Mouse (Mus musculus) A20 (cell line): ENCODE measurements around the gene Zmiz1.

Experiments
- DNase-seq: peaks from one replicate; pipeline ENCODE4 v3.0.0-alpha.2; 2011; ENCODE audit warnings: low read depth, low spot score

Zmiz1 gene

GRCm38 (mm10) chr14:25489336-25490078, 30.5 kb downstream of the Zmiz1 start:
- no peak for DNase-seq

GRCm38 (mm10) chr14:25491961-25492360, 33.0 kb downstream of the Zmiz1 start:
- DNase-seq, result no peak

- DNase-seq, result no peak
Observed at GRCm38 (mm10) chr14:25492567-25493279, 33.7 kb downstream of the Zmiz1 start.

DNA sequence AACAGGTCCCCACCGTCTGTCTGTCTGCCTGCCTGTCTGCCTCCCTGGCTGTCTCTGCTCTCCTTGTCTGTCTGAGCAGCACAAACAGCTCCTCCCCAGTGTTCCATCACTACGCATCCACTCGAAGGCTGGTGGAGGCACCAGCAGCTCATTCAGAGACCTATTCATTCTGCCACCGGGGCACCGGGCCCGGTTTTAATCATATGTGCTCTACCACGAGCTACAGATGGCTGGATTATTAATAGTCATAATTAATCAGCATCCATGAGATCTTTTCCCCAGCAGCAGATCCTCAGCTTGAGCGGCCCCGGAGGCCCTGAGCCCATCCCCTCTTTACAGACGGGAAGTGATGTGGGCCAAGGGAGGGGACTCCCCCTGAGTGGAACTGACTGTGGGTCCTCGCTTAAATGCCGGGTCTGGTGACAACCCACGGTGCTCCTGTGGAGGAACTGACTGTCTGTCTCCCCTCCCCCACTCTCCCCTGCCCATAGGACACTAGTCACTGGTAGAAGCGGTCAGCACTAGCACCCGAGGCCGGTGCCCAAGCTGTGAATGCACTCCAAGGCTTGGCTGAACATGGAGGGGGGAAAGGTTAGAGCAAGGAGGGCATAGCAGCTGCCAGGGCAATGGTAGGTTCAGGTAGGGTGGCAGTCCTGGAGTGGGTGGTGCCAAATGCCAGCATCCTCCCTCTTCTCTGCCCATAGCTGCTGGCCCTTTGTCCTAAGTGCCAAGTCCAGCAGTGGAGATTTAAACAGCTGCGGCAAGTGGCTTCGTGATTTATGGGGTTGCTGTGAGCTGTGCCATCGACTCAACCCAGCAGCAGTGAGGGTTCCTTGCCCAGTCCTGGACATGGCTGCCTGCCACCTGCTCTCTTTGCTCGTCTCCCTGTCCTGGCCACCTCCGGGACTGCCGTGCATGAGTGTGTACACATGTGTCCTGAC, 34.6 kb downstream of the Zmiz1 start:
- no peak for DNase-seq

GRCm38 (mm10) chr14:25494778-25495177, 35.8 kb downstream of the Zmiz1 start:
- no peak for DNase-seq

- DNase-seq, result no peak
Observed at GRCm38 (mm10) chr14:25496116-25496515, 37.1 kb downstream of the Zmiz1 start.

- DNase-seq, result no peak
Observed at GRCm38 (mm10) chr14:25496989-25497388, 38.0 kb downstream of the Zmiz1 start.

DNA sequence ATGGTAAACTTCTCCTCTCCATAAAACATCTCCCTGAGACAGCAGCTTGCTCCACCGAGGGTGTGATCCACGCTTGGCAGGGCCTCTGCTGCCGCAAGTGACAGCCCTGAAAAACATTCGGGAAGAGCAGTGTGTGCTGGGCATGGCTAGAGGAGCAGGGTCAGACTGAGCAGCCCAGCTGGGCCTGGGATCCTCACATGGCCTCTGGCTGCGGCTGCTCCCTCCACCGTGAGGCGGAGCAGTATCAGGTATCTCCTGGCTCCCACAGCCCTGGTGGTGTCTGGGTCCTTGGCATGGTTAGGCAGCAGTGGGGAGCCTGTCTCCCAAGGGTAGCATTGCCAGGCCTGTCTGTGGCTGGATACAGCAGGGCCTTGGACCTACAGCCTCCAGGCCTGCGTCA, 38.6 kb downstream of the Zmiz1 start:
- DNase-seq, result no peak

DNA sequence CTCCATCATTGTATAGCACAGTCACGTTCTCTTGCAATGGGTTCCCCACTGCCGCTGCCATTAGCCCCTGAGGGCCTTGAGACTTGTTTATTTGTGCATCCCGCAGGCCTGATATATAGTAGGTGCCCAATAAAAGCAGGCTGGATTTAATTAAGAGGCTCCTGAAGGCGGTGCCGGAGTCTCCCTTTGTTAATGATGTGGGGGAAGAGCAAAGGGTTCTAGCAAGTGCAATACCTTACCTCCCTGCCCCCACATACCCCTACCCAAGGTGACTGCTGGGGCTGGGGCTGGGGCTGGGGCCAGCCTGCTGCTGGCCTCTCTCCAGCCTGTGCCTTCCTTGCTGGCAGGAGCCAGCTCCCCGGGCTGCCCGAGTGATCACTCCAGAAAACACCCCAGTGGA, 39.4 kb downstream of the Zmiz1 start:
- DNase-seq, result no peak

GRCm38 (mm10) chr14:25499526-25499925, 40.5 kb downstream of the Zmiz1 start:
- no peak for DNase-seq

GRCm38 (mm10) chr14:25500511-25501120, 41.6 kb downstream of the Zmiz1 start:
- no peak for DNase-seq

- no peak for DNase-seq
Observed at GRCm38 (mm10) chr14:25501481-25501880, 42.5 kb downstream of the Zmiz1 start.

DNA sequence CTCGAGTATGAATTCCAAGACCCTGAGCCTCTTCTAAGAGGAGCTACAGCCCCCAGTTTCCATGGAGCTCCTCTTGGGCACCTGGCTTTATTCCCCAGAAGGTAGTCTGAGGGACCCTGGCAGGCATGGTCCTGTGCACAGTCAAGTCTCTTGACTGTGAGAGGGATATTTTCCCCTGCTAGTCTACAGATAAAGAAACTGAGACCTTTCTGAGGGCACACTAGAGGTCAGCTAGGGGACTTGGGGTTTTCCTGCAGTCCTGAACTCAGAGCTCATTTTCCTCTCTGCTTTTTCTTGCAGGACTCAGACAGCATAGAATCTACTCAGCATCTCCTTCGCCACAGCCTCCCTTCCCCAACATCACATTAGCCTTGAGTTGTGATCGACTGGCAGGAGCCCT, 43.4 kb downstream of the Zmiz1 start:
- DNase-seq, result no peak

DNA sequence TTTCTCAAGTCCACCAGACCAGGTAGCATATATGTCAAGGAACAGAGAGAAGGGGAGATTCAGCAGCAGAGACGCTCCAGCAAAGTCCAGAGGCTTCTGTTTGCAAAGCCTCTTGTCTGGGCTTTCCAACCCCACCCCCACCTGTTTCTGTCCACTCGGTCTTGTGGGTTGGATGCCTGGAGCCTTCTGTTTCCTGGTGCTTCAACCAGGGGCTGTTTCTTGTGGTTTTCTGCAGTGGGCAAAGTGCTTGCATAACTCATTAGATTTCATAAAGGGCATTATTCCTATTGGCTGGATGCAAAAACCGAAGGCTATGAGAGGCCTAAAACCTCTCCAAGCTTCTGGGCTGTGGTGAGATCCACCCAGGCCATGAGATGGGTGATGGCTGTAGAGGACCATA, 45.3 kb downstream of the Zmiz1 start:
- no peak for DNase-seq

DNA sequence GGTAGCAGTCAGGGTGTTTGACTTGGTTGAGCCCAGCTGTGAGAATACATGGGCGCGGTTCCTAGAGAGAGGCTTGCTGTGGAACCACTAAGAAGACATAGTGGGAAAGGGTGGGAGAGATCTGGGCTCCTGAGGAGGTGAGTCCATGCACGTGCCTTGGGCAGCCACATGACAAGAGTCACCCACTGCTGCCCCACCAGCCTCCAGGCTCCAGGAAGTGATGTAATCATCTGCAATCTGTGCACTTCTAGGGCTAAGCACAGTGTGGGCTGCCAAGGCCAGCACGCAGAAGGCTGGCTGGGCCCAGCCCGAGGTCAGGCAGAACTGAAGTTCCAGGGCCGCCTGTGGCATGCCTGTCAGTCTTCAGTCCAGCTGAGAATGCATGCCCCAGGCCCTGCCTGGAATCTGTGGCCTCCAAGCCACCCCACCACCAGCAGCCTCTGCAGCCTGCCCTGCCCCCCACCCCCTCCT, 46.3 kb downstream of the Zmiz1 start:
- no peak for DNase-seq

- DNase-seq, result no peak
Observed at GRCm38 (mm10) chr14:25508111-25508756, 49.2 kb downstream of the Zmiz1 start.

- no peak for DNase-seq
Observed at GRCm38 (mm10) chr14:25508757-25509139, 49.8 kb downstream of the Zmiz1 start.

- no peak for DNase-seq
Observed at GRCm38 (mm10) chr14:25509450-25510129, 50.6 kb downstream of the Zmiz1 start.

GRCm38 (mm10) chr14:25510362-25510761, 51.4 kb downstream of the Zmiz1 start:
- no peak for DNase-seq

GRCm38 (mm10) chr14:25510987-25511386, 52.0 kb downstream of the Zmiz1 start:
- DNase-seq, result no peak
